Mouse (Mus musculus) right cerebral cortex, adult 2 months (tissue): Measurements from ENCODE around the gene Mn1.

ENCODE experiments used
- DNase-seq, 2 experiments: peaks; one replicate each; pipeline ENCODE4 v3.0.0; 2021 to 2022; ENCODE audit warnings: low spot score in 2 of 2

Gene Mn1

DNA sequence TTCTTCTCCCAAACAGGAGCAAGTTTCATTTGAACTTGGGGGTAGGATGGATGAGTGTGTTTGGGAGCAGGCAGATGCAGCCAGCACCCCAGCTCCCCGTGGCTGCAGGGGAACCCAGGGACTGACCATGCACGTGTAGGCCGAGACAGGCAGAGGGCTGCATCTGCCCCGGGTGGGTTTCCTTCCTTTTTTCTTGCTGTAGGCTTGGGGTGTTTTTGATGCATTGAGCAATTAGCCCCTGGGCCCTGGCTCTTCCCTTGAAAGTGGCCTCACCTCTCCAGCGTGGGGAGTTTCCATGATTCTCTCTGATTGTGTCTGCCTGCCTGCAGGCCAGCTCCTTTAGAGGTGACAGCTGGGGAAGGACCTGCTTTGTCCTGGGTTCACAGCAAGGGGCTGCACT, 15.7 kb downstream of the Mn1 start:
- no peak for DNase-seq

- no peak for DNase-seq
Measured at GRCm38 (mm10) chr5:111434342-111434842, 17.2 kb downstream of the Mn1 start.

DNA sequence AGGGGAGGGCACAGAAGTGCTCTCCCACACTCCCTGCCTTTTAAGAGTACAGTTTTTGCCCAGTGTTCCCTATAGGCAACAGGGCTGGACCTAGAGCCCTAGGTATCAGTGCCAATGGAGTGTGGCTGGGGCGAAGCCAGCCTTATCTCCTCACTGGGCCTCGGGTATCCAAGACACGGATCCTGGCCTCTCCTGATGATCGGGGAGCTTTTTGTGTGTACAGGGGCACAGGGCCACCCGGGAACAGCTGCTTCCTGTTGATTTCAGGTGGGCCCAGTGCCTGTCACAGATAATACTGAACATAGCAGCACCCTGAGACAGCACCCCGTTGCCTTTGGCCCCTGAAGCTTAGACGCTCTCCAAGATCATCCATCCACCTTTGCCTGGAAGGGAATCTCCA, 19.1 kb downstream of the Mn1 start:
- no peak for DNase-seq

DNA sequence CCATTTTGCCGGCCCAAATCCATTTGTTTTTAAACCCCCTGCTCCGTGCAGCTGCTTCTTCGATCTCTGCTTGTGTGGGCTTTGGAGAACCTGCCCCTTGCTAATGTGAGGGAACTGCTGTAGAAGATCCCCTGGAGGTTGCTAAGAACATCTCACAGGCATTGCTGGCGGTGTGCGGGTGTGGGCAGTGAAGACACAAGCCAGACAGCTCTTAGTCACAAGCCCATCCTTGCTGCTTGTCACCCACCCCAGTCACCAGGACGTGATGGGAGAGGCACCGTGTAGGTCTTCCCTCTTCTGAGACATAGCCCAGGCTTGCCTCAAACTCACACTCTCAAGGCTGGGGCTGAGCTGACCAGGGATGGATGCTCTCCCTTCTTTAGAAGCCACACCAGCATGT, 20.0 kb downstream of the Mn1 start:
- no peak for DNase-seq

DNA sequence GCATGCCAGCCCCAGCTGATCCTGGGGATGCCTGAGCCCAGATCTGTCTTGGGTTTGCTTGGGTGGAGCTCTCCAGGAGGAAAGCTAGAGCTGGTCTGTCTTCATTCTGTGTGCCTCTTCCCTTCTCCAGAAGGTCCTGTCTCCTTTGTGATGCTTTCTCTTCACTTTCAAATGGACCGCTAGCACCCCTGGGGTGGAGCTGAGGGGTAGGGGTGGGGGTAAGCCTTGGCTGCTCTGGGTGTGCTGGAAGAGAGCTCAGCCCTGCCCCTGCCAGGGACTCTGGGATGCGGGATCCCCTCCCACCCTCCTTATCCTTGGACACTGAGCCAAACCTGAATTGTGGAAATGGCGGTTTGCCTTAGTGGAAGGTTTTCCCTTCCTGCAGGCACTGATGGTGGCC, 21.2 kb downstream of the Mn1 start:
- no peak for DNase-seq

DNA sequence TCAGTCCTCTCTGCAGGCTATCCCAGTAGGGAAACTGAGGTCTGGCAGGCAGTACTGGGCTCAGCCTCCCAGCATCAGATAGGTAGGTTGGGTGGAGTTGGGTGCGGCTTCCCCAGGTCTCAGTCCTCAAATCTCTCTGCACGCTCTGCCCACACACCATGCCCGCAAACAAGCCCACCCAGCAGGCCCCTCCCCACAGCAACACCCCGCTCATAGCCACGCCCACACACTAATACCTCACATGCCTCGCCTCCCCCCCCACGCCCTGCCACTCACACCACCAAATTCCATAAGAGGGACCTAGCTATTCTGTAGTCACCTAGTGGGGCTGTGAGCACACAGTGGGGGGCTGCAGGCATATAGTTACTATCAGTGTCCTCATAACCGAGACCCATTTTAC, 21.7 kb downstream of the Mn1 start:
- no peak for DNase-seq

- DNase-seq: no peak
Measured at GRCm38 (mm10) chr5:111440264-111440663, 23.1 kb downstream of the Mn1 start.

DNA sequence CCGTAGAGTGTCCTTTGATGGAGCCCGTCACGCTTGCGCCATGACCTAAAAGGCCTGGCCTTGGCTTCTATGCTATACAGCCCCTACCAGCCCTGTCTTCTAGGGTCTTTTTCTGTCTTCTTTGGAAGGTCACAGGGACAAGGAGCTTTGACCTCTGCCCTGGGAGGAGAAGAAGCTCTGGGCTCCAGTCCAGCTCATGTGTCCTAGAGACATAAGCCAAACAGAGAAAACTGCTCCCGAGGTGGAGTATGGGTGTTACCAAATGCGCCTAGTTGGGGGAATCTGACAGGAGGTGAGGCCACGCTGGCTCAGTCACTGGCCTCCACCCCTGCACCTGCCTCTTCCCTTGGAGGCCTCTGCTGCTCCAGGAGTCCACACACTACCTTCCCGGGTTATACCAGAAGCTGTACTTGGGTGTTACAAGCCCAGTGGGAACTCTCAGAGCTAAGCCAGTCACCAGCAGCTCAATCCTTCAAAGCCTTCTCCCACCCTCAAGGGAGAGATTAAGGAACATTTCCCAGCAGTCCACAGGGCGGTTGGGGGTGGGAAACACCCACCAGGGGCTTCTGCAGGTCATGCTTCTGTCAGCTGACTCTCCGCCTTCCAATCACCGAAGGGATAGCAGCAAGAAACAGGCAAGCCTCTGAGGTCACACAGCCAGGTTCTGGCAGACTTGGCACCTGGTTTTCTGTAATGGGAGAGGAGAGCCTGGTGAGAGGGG, 25.1 kb downstream of the Mn1 start:
- DNase-seq: no peak

DNA sequence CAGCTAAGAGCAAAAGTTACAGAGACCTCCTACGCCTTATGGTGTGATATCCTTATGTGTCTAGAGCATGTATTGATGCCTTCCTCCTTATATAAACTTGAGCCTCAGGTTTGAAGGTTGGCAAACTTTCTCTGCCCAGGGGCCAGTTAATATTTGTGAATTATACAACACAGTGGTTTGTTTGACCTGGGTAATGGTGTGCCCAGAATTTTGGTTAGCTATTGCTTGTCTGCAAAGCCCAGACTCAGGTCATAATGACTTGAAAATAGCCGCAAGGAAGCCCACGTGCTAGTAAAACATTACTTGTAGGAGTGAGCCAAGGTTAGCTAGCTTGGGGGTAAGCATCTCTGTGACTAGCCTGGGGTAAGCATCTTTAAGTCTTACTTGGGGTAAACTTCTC, 26.5 kb downstream of the Mn1 start:
- DNase-seq: no peak

DNA sequence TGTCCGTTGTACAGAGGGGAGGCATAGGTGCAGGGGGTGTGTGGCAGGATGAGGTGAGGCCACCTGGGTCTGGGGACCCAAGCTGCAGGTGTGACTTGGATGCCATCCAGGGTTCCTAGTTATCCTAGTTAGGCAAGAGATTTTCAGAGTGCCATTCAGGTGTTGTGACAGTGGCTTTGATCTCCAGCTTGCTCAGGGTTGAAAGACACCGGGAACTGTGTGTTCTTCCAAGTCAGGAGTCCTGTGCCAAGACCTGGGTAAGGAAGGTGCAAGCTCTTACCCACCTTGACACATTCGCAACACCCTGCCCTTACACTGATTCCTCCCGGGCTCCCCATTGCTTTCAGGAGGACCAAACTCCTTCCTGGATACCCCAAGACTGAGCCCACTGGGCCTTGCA, 27.2 kb downstream of the Mn1 start:
- DNase-seq: no peak

DNA sequence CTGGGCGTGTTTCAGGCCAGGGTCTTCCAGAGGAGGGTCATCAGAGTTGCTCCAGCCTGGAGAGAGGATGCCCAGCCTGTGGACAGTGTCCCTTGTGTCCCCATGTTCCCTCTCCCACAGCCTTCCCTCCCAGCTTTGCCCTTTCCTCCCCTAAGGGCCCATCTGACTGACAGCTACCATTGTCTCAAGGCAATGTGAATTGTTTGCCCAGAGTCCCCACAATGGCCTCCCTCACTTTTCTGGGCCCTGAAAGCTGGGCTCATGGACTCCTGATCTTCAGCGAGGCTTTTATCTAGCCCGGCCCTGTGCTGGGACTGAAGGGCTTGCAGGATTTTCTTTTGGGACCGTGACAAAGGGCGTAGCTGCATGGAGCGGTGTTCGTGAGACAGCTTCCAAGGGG, 29.5 kb downstream of the Mn1 start:
- no peak for DNase-seq

GRCm38 (mm10) chr5:111449700-111450099, 32.5 kb downstream of the Mn1 start:
- peak; percentile 77 to 81 for DNase-seq

DNA sequence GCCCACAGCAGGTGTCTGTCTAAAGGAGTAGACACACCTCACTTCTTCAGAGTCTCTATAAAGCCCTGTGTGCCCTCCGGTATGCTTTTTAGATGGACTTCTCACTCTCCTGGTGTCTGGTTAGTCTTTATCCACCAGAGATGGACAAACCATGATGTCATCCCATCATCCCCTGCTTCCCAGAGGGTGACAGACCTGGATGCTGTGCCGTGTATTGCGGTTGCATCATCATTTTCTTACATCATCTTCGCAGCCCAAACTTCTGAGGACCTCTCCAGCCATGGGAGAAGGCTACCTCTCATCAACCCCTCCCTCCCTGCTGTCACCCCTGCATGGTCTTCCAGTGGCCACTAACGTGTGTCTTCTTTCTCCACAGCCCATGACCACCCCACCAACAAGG, 37.1 kb downstream of the Mn1 start:
- DNase-seq: no peak

DNA sequence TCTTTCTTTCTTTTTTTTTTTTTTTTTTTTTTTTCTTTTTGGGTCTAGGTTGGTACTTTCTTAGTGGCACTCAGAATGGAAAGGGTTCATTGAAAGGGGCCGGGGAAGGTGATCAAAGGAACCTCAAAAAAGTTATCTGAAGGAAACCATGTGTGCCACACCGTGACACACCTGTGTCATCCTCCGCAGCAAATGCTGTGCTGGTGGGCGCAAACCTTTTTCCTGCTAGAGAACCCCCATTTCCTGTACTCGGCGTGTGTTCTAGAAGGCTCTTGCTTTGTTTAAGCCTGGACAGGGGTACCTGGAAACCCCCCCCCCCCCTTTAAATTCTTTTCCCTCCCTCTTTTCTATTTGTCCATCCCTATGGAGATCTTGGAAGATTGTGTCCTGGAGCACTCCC, 37.7 kb downstream of the Mn1 start:
- no peak for DNase-seq

DNA sequence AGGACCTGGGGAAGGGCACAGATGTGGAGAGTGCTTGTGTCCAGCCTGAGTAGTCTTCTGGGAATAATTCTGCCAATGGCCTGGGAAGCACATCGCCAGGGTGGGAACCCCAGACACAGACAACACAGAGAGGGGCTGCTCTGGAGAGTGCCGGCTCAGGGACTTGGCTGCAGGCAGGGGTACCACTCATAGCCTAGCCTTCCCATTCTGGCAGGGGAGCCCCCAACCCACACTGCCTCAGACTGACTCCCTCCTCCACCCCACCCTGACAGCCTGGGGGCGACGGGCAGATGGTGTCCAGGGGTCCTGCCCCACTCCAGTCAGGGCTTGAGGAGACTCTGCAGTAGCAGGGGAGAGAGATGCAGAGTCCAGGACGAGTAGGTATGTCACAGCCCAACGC, 41.5 kb downstream of the Mn1 start:
- no peak for DNase-seq

- DNase-seq: peak in 1 of 2 experiments; percentile 26
Measured at GRCm38 (mm10) chr5:111465811-111466299, 48.7 kb downstream of the Mn1 start.

DNA sequence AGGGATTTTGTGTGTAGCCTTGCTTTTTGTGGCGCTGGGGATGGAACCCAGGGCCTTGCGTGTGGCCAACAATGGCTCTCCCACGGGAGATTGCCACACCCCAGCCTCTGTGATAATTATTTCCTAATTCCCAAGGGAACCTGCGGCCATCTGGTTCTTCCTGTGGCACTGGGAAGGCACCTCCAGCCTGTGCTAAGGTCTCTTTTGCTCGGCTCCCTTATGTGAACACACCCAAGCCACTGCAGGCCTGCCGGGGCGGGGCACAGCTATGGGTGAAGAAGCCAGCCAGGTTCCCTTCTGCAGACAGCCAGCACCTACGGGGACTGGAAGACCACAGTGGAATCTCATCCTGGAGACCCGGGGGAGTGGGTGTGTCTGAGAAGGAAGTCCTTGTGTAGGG, 49.3 kb downstream of the Mn1 start:
- DNase-seq: no peak

- DNase-seq: no peak
Measured at GRCm38 (mm10) chr5:111467699-111468098, 50.5 kb downstream of the Mn1 start.

GRCm38 (mm10) chr5:111469195-111469882, 52.2 kb downstream of the Mn1 start:
- DNase-seq: no peak

- no peak for DNase-seq
Measured at GRCm38 (mm10) chr5:111470875-111471274, 53.7 kb downstream of the Mn1 start.

GRCm38 (mm10) chr5:111473425-111473824, 56.3 kb downstream of the Mn1 start:
- peak; percentile 83 to 88 for DNase-seq

- DNase-seq: no peak
Measured at GRCm38 (mm10) chr5:111475721-111476120, 58.6 kb downstream of the Mn1 start.

GRCm38 (mm10) chr5:111476141-111476540, 59.0 kb downstream of the Mn1 start:
- no peak for DNase-seq
